Mouse (Mus musculus) hindbrain, embryonic 13.5 days (tissue): ENCODE results near the gene Gm884. TPM values are rescaled to one million over a fixed set of nuclear protein-coding genes. Genes with fewer than 3 reads are reported as not detected.
"Not testable (repeated sequence)": the region's sequence is repeated elsewhere in the genome, so short reads cannot be mapped to it uniquely, and the experiment has no call there.

Experiments used
- ATAC-seq: fragments of 200-750 bp; cut with Nextera tagmentation; 2 replicates; pipeline ENCODE4 v1.8.0; 2017; ENCODE audit warnings: moderate TSS enrichment; ENCODE audit not compliant: low FRiP score
- H3K27ac ChIP-seq: fragments of 300-500 bp; sonication (generic); 2 replicates; pipeline ENCODE4 v1.5.1; 2015; ENCODE audit warnings: inconsistent platforms, mild to moderate bottlenecking, moderate library complexity
- H3K27me3 ChIP-seq: fragments of 300-500 bp; sonication (generic); 2 replicates; pipeline ENCODE4 v1.6.1; 2015; ENCODE audit warnings: mild to moderate bottlenecking, inconsistent platforms
- H3K36me3 ChIP-seq: fragments of 300-500 bp; sonication (generic); 2 replicates; pipeline ENCODE4 v1.6.1; 2015; ENCODE audit warnings: mild to moderate bottlenecking, inconsistent platforms
- H3K4me1 ChIP-seq: fragments of 300-500 bp; sonication (generic); replicated peaks from 2 replicates; pipeline ENCODE4 v1.6.1; 2015; ENCODE audit warnings: inconsistent platforms
- H3K4me2 ChIP-seq: fragments of 300-500 bp; sonication (generic); 2 replicates; pipeline ENCODE4 v1.6.1; 2015; ENCODE audit warnings: inconsistent platforms, mild to moderate bottlenecking, moderate library complexity
- H3K4me3 ChIP-seq: fragments of 300-500 bp; sonication (generic); 2 replicates; pipeline ENCODE4 v1.5.1; 2015; ENCODE audit warnings: mild to moderate bottlenecking, inconsistent platforms
- H3K9ac ChIP-seq: fragments of 300-500 bp; sonication (generic); 2 replicates; pipeline ENCODE4 v1.6.1; 2015; ENCODE audit warnings: mild to moderate bottlenecking, inconsistent platforms
- H3K9me3 ChIP-seq: fragments of 300-500 bp; sonication (generic); 2 replicates; pipeline ENCODE4 v1.6.1; 2016; ENCODE audit warnings: inconsistent platforms
- WGBS: fragments of 180-500 bp; shearing (Covaris S2); methylation state at CpG from one replicate; pipeline ENCODE4 v1.1.7; 2015; 5-methylcytosine and 5-hydroxymethylcytosine counted together
- polyA plus RNA-seq: library from polyadenylated mRNA; unstranded; fragments of >200 nt; fragmentation: Nextera tagmentation; extraction: Ambion mirVana; gene quantifications from 2 replicates; pipeline ENCODE4 v1.2.1, GENCODE M21; 2015

Gene Gm884
- polyA plus RNA-seq, 1 experiment from 2014 or later: not detected

- Histone ChIP-seq H3K4me3 (no peak overlapping the region), H3K27ac (no peak overlapping the region), H3K9me3 (no peaks in the 10 kb centered on the region), H3K4me1 (no peaks in the 10 kb centered on the region), H3K36me3 (no peaks in the 10 kb centered on the region), H3K9ac (no peak overlapping the region), H3K4me2 (no peak overlapping the region), H3K27me3 (no peaks in the 10 kb centered on the region)
- 100% methylated on average over 2 of the region's 2 CpGs for WGBS
- no peak for ATAC-seq
These were observed 10.2 kb downstream of the Gm884 start for GRCm38 (mm10) chr11:103610772-103611171.

DNA sequence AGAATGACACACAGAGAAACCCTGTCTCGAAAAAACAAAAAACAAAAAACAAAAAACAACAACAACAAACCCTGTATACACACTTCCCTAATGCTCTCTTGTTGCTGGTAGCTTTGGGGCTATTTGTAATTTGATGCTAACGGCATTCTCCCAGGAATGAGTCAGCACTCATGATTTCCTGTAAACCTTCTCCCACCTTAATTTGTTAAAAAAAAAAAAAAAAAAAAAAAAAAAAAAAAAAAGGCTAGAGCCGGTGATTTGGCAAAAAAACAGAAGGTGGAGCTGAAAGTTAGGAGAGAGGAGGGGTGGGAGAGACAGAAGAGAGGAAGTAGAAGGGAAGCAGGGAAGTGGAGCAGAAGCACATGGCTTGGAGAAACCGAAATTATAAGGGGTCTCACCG is 14.3 kb downstream of the Gm884 start:
- H3K4me1 ChIP-seq: no peaks in the 10 kb centered on the region
- no peak overlapping the region for H3K9ac ChIP-seq
- H3K4me2 ChIP-seq: no peak overlapping the region
- no peak for ATAC-seq
- WGBS: 82% methylated on average over 5 of the region's 5 CpGs
- no peaks in the 10 kb centered on the region for H3K36me3 ChIP-seq
- no peaks in the 10 kb centered on the region for H3K9me3 ChIP-seq
- no peaks in the 10 kb centered on the region for H3K27me3 ChIP-seq
- H3K27ac ChIP-seq: no peak overlapping the region
- H3K4me3 ChIP-seq: no peak overlapping the region

DNA sequence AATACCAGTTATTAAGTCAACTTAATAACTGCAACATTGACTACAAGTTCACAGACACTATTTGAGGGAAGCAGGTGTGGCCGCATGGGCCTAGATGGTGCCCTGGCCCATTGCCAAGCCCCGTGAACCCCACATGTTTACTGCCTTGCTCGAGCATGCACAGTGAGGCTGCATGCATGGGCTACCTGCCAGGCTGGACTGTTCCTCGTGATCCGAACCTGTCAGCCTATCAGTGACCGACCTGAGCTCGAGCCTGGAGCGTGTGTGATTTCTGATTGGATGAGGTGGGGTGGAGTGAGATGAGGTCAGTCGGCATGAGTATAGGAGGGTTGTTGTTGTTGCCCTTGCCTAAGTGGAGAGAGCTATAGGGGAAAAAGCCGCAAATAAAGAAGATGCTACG is 42.6 kb downstream of the Gm884 start:
- H3K9ac ChIP-seq: no peak overlapping the region
- H3K4me3 ChIP-seq: no peak overlapping the region
- H3K4me2 ChIP-seq: no peak overlapping the region
- H3K4me1 ChIP-seq: no peaks in the 10 kb centered on the region
- H3K27me3 ChIP-seq: no peaks in the 10 kb centered on the region
- H3K9me3 ChIP-seq: peaks cover 22% of the 10 kb centered on the region
- ATAC-seq: no peak
- no peak overlapping the region for H3K27ac ChIP-seq
- WGBS: 93% methylated on average over 11 of the region's 11 CpGs
- no peaks in the 10 kb centered on the region for H3K36me3 ChIP-seq

DNA sequence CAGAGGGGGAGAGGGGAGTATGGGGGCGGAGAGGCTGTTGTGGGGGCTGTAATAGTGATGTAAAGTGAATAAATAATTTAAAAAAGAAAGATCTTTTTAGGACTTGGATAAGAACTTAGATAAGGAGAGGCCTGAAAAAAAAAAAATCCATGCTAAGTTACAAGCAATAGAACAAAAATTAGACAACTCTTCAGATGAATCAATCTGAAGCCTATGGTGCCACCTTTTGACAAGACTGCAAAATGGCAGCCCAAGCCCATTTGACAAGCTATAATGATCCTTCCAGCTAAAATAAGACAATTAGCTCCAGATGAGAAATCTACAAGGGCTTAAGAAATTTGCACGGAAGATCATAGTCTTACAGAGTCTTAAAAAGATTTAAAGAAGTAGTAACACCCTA is 64.9 kb downstream of the Gm884 start:
- WGBS: 82% methylated on average over 2 of the region's 2 CpGs
- H3K4me3 ChIP-seq: no peak overlapping the region
- H3K9me3 ChIP-seq: no peaks in the 10 kb centered on the region
- no peak overlapping the region for H3K27ac ChIP-seq
- no peak for ATAC-seq
- H3K4me2 ChIP-seq: no peak overlapping the region
- no peaks in the 10 kb centered on the region for H3K4me1 ChIP-seq
- no peaks in the 10 kb centered on the region for H3K27me3 ChIP-seq
- H3K9ac ChIP-seq: no peak overlapping the region
- no peaks in the 10 kb centered on the region for H3K36me3 ChIP-seq

DNA sequence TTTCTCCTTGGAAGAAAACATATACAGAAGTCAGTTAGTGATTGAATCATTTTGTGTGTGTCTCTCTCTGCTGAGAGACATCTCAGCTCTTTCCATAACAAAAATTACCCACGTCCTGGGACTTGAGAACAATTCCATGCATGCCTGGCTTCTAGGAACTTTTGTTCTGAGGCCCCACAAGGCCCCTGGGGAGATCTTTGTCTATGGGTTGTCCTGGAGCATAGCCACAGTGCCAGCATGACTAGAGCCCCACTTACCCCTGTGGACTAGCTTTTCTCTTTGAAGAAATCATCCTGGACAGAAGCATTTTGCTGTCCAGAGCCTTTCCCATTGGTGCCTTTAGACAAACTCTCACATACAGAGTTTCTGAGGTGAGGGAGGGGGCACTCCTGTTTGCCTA is 86.0 kb downstream of the Gm884 start:
- H3K27me3 ChIP-seq, H3K4me3 ChIP-seq, H3K4me1 ChIP-seq, H3K9ac ChIP-seq, ATAC-seq, H3K9me3 ChIP-seq, H3K27ac ChIP-seq, H3K4me2 ChIP-seq, H3K36me3 ChIP-seq: not testable (repeated sequence)
- WGBS: 12% methylated on average over 1 of the region's 1 CpGs

DNA sequence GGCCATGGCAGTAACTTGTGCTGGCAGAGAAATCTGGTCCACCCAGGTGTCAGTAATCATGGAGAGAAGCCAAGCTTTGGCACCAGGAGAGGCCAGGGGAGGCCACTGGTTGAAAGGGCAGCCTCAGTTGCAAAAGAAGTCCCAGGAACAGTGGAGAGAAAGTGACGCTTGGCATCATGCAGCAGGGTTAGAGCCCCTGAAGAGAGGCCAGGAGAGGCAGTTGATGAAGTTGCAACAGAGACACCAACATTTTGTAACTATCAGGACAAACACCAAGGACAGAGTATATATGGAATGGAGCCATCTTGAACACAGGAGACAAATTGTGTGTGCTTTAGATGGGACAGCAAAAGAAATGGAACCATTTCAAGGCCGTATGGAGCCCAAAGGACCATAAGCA is 108.8 kb downstream of the Gm884 start:
- no peaks in the 10 kb centered on the region for H3K36me3 ChIP-seq
- H3K27ac ChIP-seq: no peak overlapping the region
- no peak for ATAC-seq
- no peaks in the 10 kb centered on the region for H3K27me3 ChIP-seq
- H3K4me2 ChIP-seq: no peak overlapping the region
- no peak overlapping the region for H3K4me3 ChIP-seq
- WGBS: 78% methylated on average over 2 of the region's 2 CpGs
- no peaks in the 10 kb centered on the region for H3K4me1 ChIP-seq
- no peak overlapping the region for H3K9ac ChIP-seq
- no peaks in the 10 kb centered on the region for H3K9me3 ChIP-seq

- H3K9ac ChIP-seq: no peak within 1 kb of the TSS
- no peak within 1 kb of the TSS for H3K27ac ChIP-seq
- no peaks in the 10 kb centered on the region for H3K36me3 ChIP-seq
- no peaks in the 10 kb centered on the region for H3K9me3 ChIP-seq
- 95% methylated on average over 12 of the region's 12 CpGs for WGBS
- ATAC-seq: no peak
- no peaks in the 10 kb centered on the region for H3K4me1 ChIP-seq
- no peak within 1 kb of the TSS for H3K4me2 ChIP-seq
- H3K27me3 ChIP-seq: no peaks in the 10 kb centered on the region
- H3K4me3 ChIP-seq: no peak within 1 kb of the TSS
These were observed 116.4 kb downstream of the Gm884 start, which contains the start of gene Lrrc37a for GRCm38 (mm10) chr11:103504497-103504896. Gene Lrrc37a (minus strand): TSS chr11:103504597.

Other genes with a start within 250 kb of the Gm884 start
- 9.1 TPM in 2 replicates for gene Plekhm1, start 208.5 kb downstream of the Gm884 start, polyA plus RNA-seq
- gene Lrrc37a, start 116.5 kb downstream of the Gm884 start, polyA plus RNA-seq: not detected in 2 replicates
- gene Lyzl6, start 17.8 kb upstream of the Gm884 start, polyA plus RNA-seq: not detected in 2 replicates
- gene Rprml, start 28.4 kb upstream of the Gm884 start, polyA plus RNA-seq: 0.26 TPM in 1 of 2 replicates, not detected in the other
- 90.7 and 91.6 TPM in 2 replicates for gene Gosr2, start 76.8 kb upstream of the Gm884 start, polyA plus RNA-seq
- gene Wnt9b, start 128.7 kb upstream of the Gm884 start, polyA plus RNA-seq: 0.13 and 0.21 TPM in 2 replicates
- 7.9 and 9.8 TPM in 2 replicates for gene Wnt3, start 153.0 kb upstream of the Gm884 start, polyA plus RNA-seq